Mouse (Mus musculus): ENCODE data around the gene Pithd1. TPM values are rescaled to one million over a fixed set of nuclear protein-coding genes. Genes with fewer than 3 reads are reported as not detected.

Pithd1 gene
- total RNA-seq, 2 experiments from 2014 or later: 93.6 to 94.4 TPM

DNA sequence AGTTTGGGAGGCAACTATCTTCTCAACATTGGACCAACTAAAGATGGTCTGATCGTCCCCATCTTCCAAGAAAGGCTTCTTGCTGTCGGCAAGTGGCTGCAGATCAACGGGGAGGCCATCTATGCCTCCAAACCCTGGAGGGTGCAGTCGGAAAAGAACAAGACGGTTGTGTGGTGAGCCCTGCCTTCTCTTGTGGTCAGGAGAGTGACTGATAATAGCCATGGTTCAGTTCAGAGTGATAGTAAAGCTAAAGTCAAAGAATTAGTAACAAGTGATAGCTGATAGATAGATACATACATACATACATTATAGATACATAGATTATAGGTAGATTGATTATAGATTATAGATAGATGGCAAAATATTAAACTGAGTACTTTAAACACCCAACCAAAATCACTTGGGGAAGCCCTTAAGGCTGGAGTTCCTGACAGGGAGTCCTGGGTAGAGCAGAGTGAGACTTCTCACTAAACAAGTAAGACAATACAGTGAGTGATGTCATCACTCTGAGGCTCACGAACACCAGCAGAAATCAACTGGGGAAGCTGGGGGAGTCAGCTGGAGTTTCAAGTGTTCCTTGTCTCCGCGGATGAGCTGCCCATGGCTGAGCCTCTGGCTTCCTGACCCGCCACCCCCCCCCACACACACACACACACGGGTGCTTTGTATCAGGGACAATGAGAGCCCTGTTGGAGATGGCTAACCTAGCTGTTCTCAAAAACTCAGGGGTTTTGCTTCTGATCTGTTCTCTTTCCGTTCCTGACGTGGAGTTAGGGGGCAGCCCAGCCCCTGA is 52.2 kb downstream of the Pithd1 start:
- DNase-seq (ENCODE audit: low spot score in 2 of 2): no peak

DNA sequence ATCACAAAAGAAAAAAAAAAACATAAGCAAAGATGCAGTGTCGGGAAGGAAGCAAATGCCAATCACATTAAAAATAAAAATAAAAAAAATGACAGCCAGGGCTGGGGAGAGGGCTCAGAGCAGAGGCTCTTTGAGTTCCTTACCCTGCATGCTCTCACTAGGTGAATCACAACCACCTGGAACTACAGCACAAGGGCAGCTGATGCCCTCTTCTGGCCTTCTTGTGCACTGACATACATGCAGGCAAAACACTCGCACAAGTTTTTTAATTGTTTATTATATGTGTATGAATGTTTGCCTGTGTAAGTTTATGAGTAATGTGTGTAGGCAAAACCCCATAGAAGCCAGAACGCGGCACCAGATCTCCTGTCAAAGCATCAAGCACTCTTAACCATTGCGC is 55.2 kb downstream of the Pithd1 start:
- DNase-seq (ENCODE audit: low spot score in 2 of 2): no peak

DNA sequence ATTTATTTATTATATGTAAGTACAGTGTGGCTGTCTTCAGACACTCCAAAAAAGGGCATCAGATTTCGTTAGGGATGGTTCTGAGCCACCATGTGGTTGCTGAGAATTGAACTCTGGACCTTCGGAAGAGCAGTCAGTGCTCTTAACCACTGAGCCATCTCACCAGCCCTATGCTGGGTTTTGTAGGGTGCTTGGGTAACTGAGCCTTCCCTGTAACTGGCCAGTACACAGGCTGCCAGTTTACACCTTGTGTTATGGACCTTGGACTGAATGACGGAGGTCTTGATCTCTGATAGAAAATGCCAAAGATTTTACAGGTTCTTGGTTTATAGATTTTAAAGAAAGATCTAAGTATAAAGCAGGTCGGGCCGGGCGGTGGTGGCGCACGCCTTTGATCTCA is 56.8 kb downstream of the Pithd1 start:
- DNase-seq (ENCODE audit: low spot score in 2 of 2): no peak

DNA sequence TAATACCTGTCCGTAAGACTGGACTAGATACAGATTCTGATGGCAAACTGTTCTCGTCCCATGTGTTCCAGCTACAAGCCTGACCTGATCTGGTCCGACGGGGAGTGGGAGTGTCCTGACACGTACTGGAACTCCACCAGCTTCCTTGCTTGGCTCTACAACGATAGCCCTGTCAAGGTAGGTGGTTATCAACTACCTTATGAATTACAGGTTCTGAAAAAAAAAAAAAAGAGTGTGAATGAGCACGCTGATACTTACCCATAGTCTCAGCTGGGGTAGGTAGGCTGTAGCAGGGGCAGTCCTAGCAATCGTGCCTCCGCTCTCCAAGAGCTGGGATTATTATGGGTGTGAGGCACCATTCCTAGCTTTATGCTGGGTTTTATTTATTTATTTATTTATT is 57.2 kb downstream of the Pithd1 start:
- DNase-seq (ENCODE audit: low spot score in 2 of 2): no peak

- no peak for DNase-seq (ENCODE audit: low spot score in 2 of 2)
These were observed 57.7 kb downstream of the Pithd1 start for GRCm38 (mm10) chr4:135929405-135929804.

- DNase-seq (ENCODE audit: low spot score in 2 of 2): no peak
These were observed 58.7 kb downstream of the Pithd1 start for GRCm38 (mm10) chr4:135928376-135928775.

DNA sequence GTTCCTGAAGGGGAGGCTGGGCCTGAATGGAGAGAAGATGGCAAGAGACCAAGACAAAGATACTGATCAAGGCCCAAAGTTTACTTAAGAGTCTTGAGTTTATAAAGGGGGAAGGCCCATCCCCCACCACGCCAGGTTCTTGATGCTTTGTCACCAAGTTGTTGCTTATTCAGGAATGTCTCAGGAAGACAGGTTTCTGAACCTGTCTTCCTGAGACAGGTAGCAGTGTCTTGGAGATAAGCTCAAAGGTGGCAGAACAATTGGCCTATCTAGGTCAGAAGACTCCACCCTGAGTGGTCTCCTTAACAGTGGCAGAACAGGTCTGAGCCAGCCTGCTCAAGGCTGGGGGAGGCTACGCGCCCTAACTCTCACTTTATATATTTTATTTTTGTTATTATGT is 60.2 kb downstream of the Pithd1 start:
- DNase-seq (ENCODE audit: low spot score in 2 of 2): no peak

DNA sequence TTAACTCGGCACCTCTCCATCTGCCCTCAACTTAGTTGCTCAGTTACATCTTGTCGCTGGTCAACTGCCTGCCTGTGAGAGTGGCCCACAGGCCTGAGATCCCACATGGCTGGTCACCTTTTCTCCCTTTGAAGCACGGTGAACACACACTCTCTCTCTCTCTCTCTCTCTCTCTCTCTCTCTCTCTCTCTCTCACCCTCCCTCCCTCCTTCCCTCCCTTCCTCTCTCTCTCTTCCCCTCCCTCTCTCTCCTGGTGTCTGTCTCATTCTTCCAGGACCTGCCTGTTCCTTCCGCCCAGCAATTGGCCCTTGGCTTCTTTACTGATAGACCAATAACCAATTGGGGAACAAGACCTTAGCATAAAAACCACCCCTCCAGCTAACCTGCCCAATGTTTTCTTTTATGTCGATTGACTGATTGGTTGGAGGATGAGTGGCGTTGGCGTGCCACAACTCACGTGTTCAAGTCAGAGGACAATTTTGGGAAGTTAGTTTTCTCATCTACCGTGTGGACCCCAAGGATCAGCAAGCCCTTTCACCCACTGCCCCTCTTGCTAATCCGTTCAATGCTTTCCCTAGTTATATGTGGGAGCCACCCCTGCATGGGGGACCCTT is 60.8 kb downstream of the Pithd1 start:
- no peak for DNase-seq (ENCODE audit: low spot score in 2 of 2)

Other genes with a start within 250 kb of the Pithd1 start
- 1 to 10 TPM in 1 of 2 experiments, under 1 TPM in 1; 0.77 to 1.7 TPM for gene Myom3, start 227.5 kb downstream of the Pithd1 start, total RNA-seq (2021)
- 10 to 100 TPM; 72.3 to 76.1 TPM for gene Srsf10, start 131.5 kb downstream of the Pithd1 start, total RNA-seq (2021)
- gene Pnrc2, start 113.4 kb downstream of the Pithd1 start, total RNA-seq (2021): 10 to 100 TPM; 39.6 to 52.7 TPM
- gene Cnr2, start 91.9 kb downstream of the Pithd1 start, total RNA-seq (2021): not detected
- gene Fuca1, start 66.5 kb downstream of the Pithd1 start, total RNA-seq (2021): 10 to 100 TPM; 33.6 to 36.5 TPM
- gene Hmgcl, start 40.8 kb downstream of the Pithd1 start, total RNA-seq (2021): 10 to 100 TPM; 36.0 to 36.7 TPM
- gene Gale, start 23.5 kb downstream of the Pithd1 start, total RNA-seq (2021): 10 to 100 TPM; 25.0 to 28.0 TPM
- 10 to 100 TPM; 94.5 to 97.4 TPM for gene Lypla2, start 14.6 kb downstream of the Pithd1 start, total RNA-seq (2021)
- gene Eloa, start 34.5 kb upstream of the Pithd1 start, total RNA-seq (2021): 10 to 100 TPM; 25.6 to 26.0 TPM
- gene Rpl11, start 66.2 kb upstream of the Pithd1 start, total RNA-seq (2021): 100 to 1,000 TPM; 277 to 280 TPM
- gene Id3, start 156.2 kb upstream of the Pithd1 start, total RNA-seq (2021): 10 to 100 TPM; 34.9 to 43.2 TPM
- gene E2f2, start 185.1 kb upstream of the Pithd1 start, total RNA-seq (2021): under 1 TPM; 0.30 to 0.40 TPM
- 1 to 10 TPM; 2.6 to 3.0 TPM for gene Asap3, start 219.1 kb upstream of the Pithd1 start, total RNA-seq (2021)